Mouse (Mus musculus) megakaryocyte, embryonic 14.5 days (primary cell): ENCODE measurements at regions not wholly inside any gene's neighbourhood (a gene's known extent, or its start where the extent isn't known, plus 50 kb on each side); places are given as distances from the start of the nearest gene placed in this dataset.

Experiments
- FLI1 ChIP-seq: IDR thresholded peaks from 2 replicates; pipeline ENCODE4 v1.6.1; 2012; ENCODE audit warnings: low read length, inconsistent platforms, mixed read lengths
- GATA1 ChIP-seq: IDR thresholded peaks from 3 replicates; pipeline ENCODE4 v1.6.1; 2012; ENCODE audit warnings: mixed read lengths, low read length, inconsistent platforms, borderline replicate concordance

DNA sequence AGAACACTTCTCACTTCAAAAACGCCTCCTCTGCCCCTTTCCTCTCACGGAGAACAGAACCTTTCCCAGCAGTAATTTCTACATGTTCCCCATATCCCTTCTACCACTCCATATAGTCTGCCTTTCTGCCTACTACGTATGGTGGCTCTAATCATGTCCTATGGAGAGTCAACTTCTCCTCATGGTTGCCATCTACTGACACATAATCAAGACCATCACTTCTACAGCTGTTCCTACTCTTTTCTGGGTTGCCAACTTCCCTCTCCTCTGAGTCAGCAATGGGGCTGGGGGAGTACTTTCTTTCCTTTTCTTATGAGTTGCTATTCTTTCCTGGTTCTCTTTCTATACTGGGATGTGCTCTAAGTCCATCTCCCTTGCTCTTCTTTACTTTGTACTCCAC is 114.0 kb upstream of the Paip1 start:
- TF ChIP-seq GATA1, result no peak
- TF ChIP-seq FLI1, result no peak
